Mouse (Mus musculus) neural tube, embryonic 15.5 days (tissue): ENCODE data around the gene Znrf1. TPM values are rescaled to one million over a fixed set of nuclear protein-coding genes. Genes with fewer than 3 reads are reported as not detected.
"Not testable (repeated sequence)": the region's sequence is repeated elsewhere in the genome, so short reads cannot be mapped to it uniquely, and the experiment has no call there.

Experiments
- ATAC-seq: fragments of 200-750 bp; cut with Nextera tagmentation; 2 replicates; pipeline ENCODE4 v1.8.0; 2017; ENCODE audit warnings: mild to moderate bottlenecking, moderate TSS enrichment, moderate library complexity; ENCODE audit not compliant: low FRiP score
- H3K27ac ChIP-seq: fragments of 300-500 bp; sonication (generic); replicated peaks from 2 replicates; pipeline ENCODE4 v1.5.1; 2015; ENCODE audit warnings: mild to moderate bottlenecking, inconsistent platforms
- H3K27me3 ChIP-seq: fragments of 300-500 bp; sonication (generic); replicated peaks from 2 replicates; pipeline ENCODE4 v1.6.1; 2015; ENCODE audit warnings: inconsistent platforms
- H3K36me3 ChIP-seq: fragments of 300-500 bp; sonication (generic); 2 replicates; pipeline ENCODE4 v1.6.1; 2015; ENCODE audit warnings: inconsistent platforms
- H3K4me1 ChIP-seq: fragments of 300-500 bp; sonication (generic); 2 replicates; pipeline ENCODE4 v1.6.1; 2015; ENCODE audit warnings: inconsistent platforms
- H3K4me2 ChIP-seq: fragments of 300-500 bp; sonication (generic); 2 replicates; pipeline ENCODE4 v1.6.1; 2015; ENCODE audit warnings: inconsistent platforms, mild to moderate bottlenecking, moderate library complexity
- H3K4me3 ChIP-seq: fragments of 300-500 bp; sonication (generic); replicated peaks from 2 replicates; pipeline ENCODE4 v1.5.1; 2015; ENCODE audit warnings: mild to moderate bottlenecking, inconsistent platforms
- H3K9ac ChIP-seq: fragments of 300-500 bp; sonication (generic); replicated peaks from 2 replicates; pipeline ENCODE4 v1.6.1; 2015; ENCODE audit warnings: mild to moderate bottlenecking, inconsistent platforms
- H3K9me3 ChIP-seq: fragments of 300-500 bp; sonication (generic); replicated peaks from 2 replicates; pipeline ENCODE4 v1.6.1; 2016; ENCODE audit warnings: inconsistent platforms
- WGBS: fragments of 180-500 bp; shearing (Covaris S2); methylation state at CpG from one replicate; pipeline ENCODE4 v1.1.7; 2015; ENCODE audit warnings: mixed read lengths; 5-methylcytosine and 5-hydroxymethylcytosine counted together
- polyA plus RNA-seq: library from polyadenylated mRNA; unstranded; fragments of >200 nt; fragmentation: Nextera tagmentation; extraction: Ambion mirVana; gene quantifications from 2 replicates; pipeline ENCODE4 v1.2.1, GENCODE M21; 2015

Gene Znrf1
- polyA plus RNA-seq, 1 experiment from 2014 or later: 93.3 TPM

DNA sequence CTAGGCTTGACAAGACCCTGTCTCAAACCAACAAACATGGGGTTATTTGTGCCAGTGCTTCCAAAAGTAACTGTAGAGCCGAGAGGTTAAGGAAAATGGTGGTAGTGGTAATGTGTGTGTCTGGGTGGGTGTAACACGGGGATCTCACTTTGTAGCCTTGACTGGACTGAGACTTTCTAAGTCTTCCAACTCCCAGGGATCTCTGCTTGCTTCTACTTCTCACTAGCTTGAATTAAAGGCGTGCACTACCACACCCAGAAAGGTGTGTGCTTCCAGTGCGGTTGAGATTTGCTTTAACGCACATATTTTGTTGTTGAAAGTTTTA, 107.0 kb downstream of the Znrf1 start:
- Histone ChIP-seq H3K4me1 (peaks cover 15% of the 10 kb centered on the region), H3K4me2 (peak overlapping the region; percentile 62), H3K36me3 (no peaks in the 10 kb centered on the region), H3K9me3 (no peaks in the 10 kb centered on the region), H3K9ac (peak overlapping the region; percentile 54), H3K27me3 (no peaks in the 10 kb centered on the region), H3K27ac (peak overlapping the region; percentile 96), H3K4me3 (peak overlapping the region; percentile 95)
- WGBS: 10% methylated on average over 5 of the region's 5 CpGs
- ATAC-seq: peak; percentile 33; the same call in 1 of the 2 replicates

GRCm38 (mm10) chr8:111643264-111644141, 107.6 kb downstream of the Znrf1 start, which contains the start of gene Zfp1:
Gene Zfp1, plus strand, starts transcription at chr8:111643401.
- H3K9me3 ChIP-seq: no peaks in the 10 kb centered on the region
- peak within 1 kb of the TSS; percentile 91 for H3K9ac ChIP-seq
- peak within 1 kb of the TSS; percentile 95 for H3K4me3 ChIP-seq
- peak within 1 kb of the TSS; percentile 96 for H3K27ac ChIP-seq
- WGBS: under 1% methylated on average over 71 of the region's 75 CpGs
- H3K4me2 ChIP-seq: peak within 1 kb of the TSS; percentile 62
- peaks cover 21% of the 10 kb centered on the region for H3K4me1 ChIP-seq
- H3K27me3 ChIP-seq: no peaks in the 10 kb centered on the region
- no peaks in the 10 kb centered on the region for H3K36me3 ChIP-seq
- peak; percentile 99 for ATAC-seq

DNA sequence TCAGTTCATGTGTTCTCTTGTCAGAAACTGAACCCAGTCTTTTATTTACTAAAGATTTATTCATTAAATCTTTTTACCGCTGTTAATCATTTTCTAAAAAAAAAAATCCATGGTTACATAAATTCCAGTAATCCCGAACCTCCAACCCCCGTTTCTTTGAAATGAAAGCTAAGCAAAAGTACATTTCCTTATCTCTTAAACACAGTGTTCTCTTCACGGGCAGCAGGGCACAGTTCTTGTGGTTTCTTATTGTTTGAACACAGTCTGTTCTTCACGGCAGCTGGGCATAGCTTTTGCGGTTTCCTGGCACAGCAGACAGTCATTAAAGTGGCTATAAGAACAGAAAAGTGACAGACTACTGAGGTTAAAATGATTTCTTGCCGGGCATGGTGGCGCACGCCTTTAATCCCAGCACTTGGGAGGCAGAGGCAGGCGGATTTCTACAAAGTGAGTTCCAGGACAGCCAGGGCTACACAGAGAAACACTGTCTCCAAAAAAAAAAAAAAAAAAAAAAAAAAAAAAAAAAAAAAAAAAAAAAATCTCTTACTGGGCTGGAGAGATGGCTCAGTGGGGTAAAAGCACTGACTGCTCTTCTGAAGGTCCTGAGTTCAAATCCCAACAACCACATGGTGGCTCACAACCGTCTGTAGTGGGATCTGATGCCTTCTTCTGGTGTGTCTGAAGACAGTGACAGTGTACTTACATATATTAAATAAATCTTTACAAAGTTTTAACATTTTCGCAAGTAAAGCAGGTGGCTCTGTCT, 108.6 kb downstream of the Znrf1 start:
- Histone ChIP-seq H3K4me3 (peak overlapping the region; percentile 95), H3K4me2 (peak overlapping the region; percentile 62), H3K27ac (peak overlapping the region; percentile 96), H3K9ac (peak overlapping the region; percentile 91; the same call in 1 of the 2 replicates), H3K4me1 (peaks cover 25% of the 10 kb centered on the region)
- ATAC-seq, H3K9me3 ChIP-seq, H3K27me3 ChIP-seq, H3K36me3 ChIP-seq: not testable (repeated sequence)
- WGBS: 58% methylated on average over 12 of the region's 12 CpGs

DNA sequence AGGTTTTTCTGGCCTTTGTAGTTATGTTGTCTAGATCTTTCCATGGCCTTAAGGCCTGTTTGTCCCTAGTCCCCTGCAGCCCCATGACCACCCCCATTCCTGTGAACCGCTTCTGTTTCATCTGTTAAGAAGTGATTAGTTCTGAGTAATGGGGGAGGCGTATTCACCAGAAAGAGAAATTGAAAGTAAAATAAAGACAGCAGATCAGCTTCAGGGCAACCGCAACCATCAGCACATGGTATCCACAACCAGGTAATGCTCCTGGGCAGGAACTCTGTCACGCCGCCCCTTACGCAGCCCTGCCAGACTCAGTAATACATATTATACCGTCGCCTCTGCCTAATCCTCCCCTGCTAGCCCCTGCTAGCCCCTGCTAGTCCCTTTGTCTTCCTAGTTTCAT, 109.8 kb downstream of the Znrf1 start:
- Histone ChIP-seq H3K4me3 (no peak overlapping the region), H3K9me3 (no peaks in the 10 kb centered on the region), H3K36me3 (no peaks in the 10 kb centered on the region), H3K27ac (no peak overlapping the region), H3K4me2 (no peak overlapping the region), H3K27me3 (no peaks in the 10 kb centered on the region), H3K4me1 (peaks cover 25% of the 10 kb centered on the region), H3K9ac (no peak overlapping the region)
- 99% methylated on average over 8 of the region's 8 CpGs for WGBS
- ATAC-seq: no peak

DNA sequence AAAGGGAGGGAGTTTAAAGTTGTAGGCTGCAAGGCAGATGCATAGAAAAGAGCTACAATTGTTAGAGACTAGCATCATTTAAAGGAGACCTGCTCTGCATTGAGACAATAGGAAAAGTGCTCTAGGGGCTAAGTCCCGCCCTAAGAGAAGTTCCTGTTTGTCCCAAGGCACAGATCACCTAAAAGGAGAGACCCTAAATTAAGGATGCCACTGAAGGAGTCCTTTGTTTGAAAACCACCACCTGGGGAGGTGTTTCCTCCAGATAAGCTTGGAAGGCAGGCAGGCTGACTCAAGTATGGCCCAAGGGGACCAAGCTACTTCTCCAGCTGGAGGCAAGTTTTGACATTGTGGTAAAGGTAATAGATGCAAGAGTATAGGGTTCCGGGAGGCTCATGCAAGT, 112.9 kb downstream of the Znrf1 start:
- Histone ChIP-seq H3K27me3 (no peaks in the 10 kb centered on the region), H3K9ac (no peak overlapping the region), H3K36me3 (peaks cover 4% of the 10 kb centered on the region; the same call in 1 of the 2 replicates), H3K27ac (no peak overlapping the region), H3K9me3 (no peaks in the 10 kb centered on the region), H3K4me3 (no peak overlapping the region), H3K4me2 (no peak overlapping the region), H3K4me1 (peaks cover 17% of the 10 kb centered on the region)
- 59% methylated on average over 2 of the region's 2 CpGs for WGBS
- ATAC-seq: no peak

DNA sequence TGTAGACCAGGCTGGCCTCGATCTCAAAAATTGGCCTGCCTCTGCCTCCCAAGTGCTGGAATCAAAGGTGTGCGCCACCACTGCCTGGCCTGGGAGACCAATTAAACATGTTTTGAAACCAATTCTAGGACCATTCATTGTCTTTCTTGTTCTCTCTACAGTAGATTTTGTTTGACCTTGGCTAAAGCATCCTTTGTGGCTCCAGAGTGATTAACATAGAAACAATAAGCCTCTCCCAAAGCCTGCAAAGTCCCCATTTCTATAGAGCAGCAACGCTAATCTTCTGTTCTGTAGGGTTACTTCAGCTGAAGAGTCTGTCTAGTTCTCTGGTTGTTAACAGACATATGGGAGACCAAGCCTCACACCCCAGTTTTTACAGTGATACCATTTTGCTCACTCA, 114.8 kb downstream of the Znrf1 start:
- Histone ChIP-seq H3K9me3 (no peaks in the 10 kb centered on the region), H3K4me1 (peaks cover 12% of the 10 kb centered on the region; the same call in 1 of the 2 replicates), H3K4me2 (no peak overlapping the region), H3K36me3 (peaks cover 4% of the 10 kb centered on the region; the same call in 1 of the 2 replicates), H3K4me3 (no peak overlapping the region), H3K27ac (no peak overlapping the region), H3K27me3 (no peaks in the 10 kb centered on the region), H3K9ac (no peak overlapping the region)
- no peak for ATAC-seq
- WGBS: 71% methylated on average over 3 of the region's 3 CpGs

DNA sequence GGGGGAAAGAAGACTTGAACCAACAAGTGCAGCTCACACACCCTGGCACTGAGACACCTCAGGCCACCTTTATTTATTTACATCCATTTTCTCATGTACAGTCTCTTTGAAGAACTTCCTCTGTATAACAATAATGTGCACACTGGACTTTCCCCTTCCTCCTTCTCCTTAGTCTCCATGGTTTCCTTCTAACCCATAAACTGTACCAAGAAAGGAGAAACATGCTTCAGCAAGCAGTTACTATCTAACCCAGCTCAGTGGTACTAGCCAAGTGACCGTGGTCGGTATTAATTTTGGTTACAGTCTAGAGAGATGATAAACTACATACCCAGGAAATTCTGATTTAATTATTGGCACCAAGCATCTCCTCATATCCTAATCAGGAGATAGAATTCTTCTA, 117.6 kb downstream of the Znrf1 start:
- Histone ChIP-seq H3K9me3 (no peaks in the 10 kb centered on the region), H3K4me1 (peaks cover 7% of the 10 kb centered on the region), H3K9ac (no peak overlapping the region), H3K27ac (no peak overlapping the region), H3K27me3 (no peaks in the 10 kb centered on the region), H3K4me2 (no peak overlapping the region), H3K4me3 (no peak overlapping the region), H3K36me3 (peaks cover 4% of the 10 kb centered on the region; the same call in 1 of the 2 replicates)
- ATAC-seq: no peak
- WGBS: 90% methylated on average over 2 of the region's 2 CpGs

GRCm38 (mm10) chr8:111657312-111657854, 121.5 kb downstream of the Znrf1 start:
- H3K9me3 ChIP-seq: no peaks in the 10 kb centered on the region
- H3K4me1 ChIP-seq: peaks cover 3% of the 10 kb centered on the region; the same call in 1 of the 2 replicates
- no peak overlapping the region for H3K4me2 ChIP-seq
- H3K27ac ChIP-seq: no peak overlapping the region; the same call in 1 of the 2 replicates
- no peak overlapping the region for H3K4me3 ChIP-seq
- no peak for ATAC-seq
- H3K9ac ChIP-seq: no peak overlapping the region
- 17% methylated on average over 1 of the region's 1 CpGs for WGBS
- H3K27me3 ChIP-seq: no peaks in the 10 kb centered on the region
- H3K36me3 ChIP-seq: peaks cover 16% of the 10 kb centered on the region

- no peaks in the 10 kb centered on the region for H3K27me3 ChIP-seq
- no peaks in the 10 kb centered on the region for H3K9me3 ChIP-seq
- WGBS: 88% methylated on average over 6 of the region's 6 CpGs
- no peak overlapping the region for H3K9ac ChIP-seq
- peaks cover 12% of the 10 kb centered on the region for H3K36me3 ChIP-seq
- no peak for ATAC-seq
- no peak overlapping the region for H3K27ac ChIP-seq
- peaks cover 3% of the 10 kb centered on the region; the same call in 1 of the 2 replicates for H3K4me1 ChIP-seq
- no peak overlapping the region for H3K4me3 ChIP-seq
- no peak overlapping the region for H3K4me2 ChIP-seq
Observed at GRCm38 (mm10) chr8:111658819-111659423, 123.0 kb downstream of the Znrf1 start.

- H3K9me3 ChIP-seq: no peaks in the 10 kb centered on the region
- H3K4me1 ChIP-seq: peaks cover under 1% of the 10 kb centered on the region; the same call in 1 of the 2 replicates
- H3K36me3 ChIP-seq: peaks cover 24% of the 10 kb centered on the region
- H3K27ac ChIP-seq: no peak overlapping the region
- H3K9ac ChIP-seq: no peak overlapping the region
- H3K4me3 ChIP-seq: no peak overlapping the region
- no peaks in the 10 kb centered on the region for H3K27me3 ChIP-seq
- no peak overlapping the region for H3K4me2 ChIP-seq
- ATAC-seq: no peak
- whole genome bisulfite sequencing: 95% methylated on average over 3 of the region's 3 CpGs
Observed at GRCm38 (mm10) chr8:111662473-111662872, 126.6 kb downstream of the Znrf1 start.

DNA sequence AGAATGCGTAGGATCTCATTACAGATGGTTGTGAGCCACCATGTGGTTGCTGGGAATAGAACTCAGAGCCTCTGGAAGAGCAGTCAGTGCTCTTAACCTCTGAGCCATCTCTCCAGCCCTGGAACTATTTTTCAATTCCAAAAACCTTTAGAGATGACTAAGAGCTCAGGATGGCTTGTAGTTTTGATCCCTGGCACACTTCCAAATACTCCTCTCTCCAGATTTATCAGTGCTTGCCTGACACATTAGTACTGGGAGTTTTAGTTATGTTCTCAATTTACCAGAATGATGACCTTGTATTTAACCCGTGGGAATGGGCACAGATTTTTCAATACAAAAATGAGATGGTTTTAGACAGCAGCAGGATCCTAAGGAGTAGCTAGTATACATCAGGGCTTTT, 130.9 kb downstream of the Znrf1 start:
- 88% methylated on average over 2 of the region's 2 CpGs for WGBS
- Histone ChIP-seq H3K4me1 (no peaks in the 10 kb centered on the region), H3K36me3 (peaks cover 47% of the 10 kb centered on the region)

More for the DNA sequence above, 130.9 kb downstream of the Znrf1 start:
- H3K9ac ChIP-seq: no peak overlapping the region
- H3K27ac ChIP-seq: no peak overlapping the region
- ATAC-seq: no peak
- H3K4me3 ChIP-seq: no peak overlapping the region
- H3K4me2 ChIP-seq: no peak overlapping the region
- H3K9me3 ChIP-seq: no peaks in the 10 kb centered on the region
- no peaks in the 10 kb centered on the region for H3K27me3 ChIP-seq
